Mouse (Mus musculus) cortical plate, adult 2 months (tissue): Measurements from ENCODE around the gene Ppp2r5c.

ENCODE experiments used
- CTCF ChIP-seq: fragments of 200-500 bp; IDR thresholded peaks from 2 replicates; pipeline ENCODE4 v1.5.1; 2011; ENCODE audit warnings: mild to moderate bottlenecking, control low read depth, low read length; ENCODE audit not compliant: insufficient read depth; ENCODE audit errors: extremely low read depth
- POLR2A ChIP-seq: fragments of 200-500 bp; IDR thresholded peaks from 2 replicates; pipeline ENCODE4 v1.6.1; 2011; ENCODE audit warnings: mild to moderate bottlenecking, low read length, control low read depth; ENCODE audit not compliant: insufficient read depth; ENCODE audit errors: extremely low read depth

GRCm38 (mm10) chr12:110426417-110427010 is 20.4 kb upstream of the Ppp2r5c start:
- no peak for TF ChIP-seq CTCF
- TF ChIP-seq POLR2A = no peak
